Mouse (Mus musculus) ES-Bruce4 (cell line): ENCODE results near the gene Ldah.

ENCODE experiments used
- CTCF ChIP-seq: IDR thresholded peaks from one replicate; pipeline ENCODE4 v1.8.1; 2011; ENCODE audit warnings: low read depth, low read length
- EP300 ChIP-seq: IDR thresholded peaks from 2 replicates; pipeline ENCODE4 v1.6.1; 2011; ENCODE audit warnings: low read depth, low read length; ENCODE audit not compliant: insufficient read depth
- POLR2A ChIP-seq: IDR thresholded peaks from one replicate; pipeline ENCODE4 v1.8.1; 2011; ENCODE audit warnings: low read length; ENCODE audit not compliant: insufficient read depth

DNA sequence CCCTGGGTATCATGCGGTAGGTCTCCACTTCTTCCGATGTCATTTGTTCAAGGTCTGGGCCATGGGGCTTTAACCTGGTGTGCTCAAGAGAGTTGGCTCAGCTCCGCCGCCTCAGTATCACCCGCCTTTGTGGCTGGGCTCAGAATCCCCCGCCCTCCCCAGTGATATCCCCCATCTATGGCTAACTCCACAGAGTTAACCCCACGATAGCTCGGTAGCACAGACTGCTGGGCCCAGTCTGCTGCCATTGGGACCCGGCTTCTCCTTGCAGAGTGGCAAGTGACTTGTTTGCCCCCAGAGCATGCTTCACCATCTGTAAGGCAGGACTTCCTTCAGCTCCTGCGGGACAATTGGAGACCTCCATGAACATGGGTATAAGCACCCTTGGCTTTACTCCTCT is 116.2 kb downstream of the Ldah start:
- no peak for TF ChIP-seq CTCF
- TF ChIP-seq EP300, result no peak
- no peak for TF ChIP-seq POLR2A
